Mouse (Mus musculus): ENCODE data around the gene Rho. TPM values are rescaled to one million over a fixed set of nuclear protein-coding genes. Genes with fewer than 3 reads are reported as not detected.

The Rho gene
- total and polyA plus RNA-seq, 3 experiments, result 0.27 TPM; not detected in 2

DNA sequence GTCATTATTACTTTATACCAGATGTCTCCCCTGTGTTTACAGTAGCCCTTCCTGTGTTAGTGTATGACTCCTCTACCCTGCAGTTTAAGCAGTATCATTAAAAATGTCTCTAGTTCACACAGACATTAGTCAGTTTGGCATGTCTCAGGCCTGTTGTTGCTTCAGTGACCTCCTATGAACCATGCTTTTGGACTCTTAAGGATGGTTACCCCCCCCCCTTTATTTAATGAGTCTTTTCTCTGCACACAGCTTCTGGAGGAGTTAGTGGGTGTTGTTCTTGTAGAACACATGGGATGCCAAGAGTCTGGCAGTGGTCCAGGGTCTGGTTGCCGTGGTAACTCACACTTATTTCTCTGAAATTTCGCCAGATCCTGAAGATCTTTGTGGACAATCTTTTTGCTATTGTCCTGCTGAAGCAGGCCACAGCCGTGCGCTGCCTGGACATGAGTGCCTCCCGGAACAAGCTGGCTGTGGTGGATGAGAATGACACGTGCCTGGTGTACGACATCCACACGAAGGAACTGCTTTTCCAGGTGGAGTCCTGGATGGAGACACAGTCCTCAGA, 40.0 kb upstream of the Rho start:
- H3K27me3 ChIP-seq (ENCODE audit: insufficient read depth, low read length), result no peaks in the 10 kb centered on the region
- H3K4me1 ChIP-seq (ENCODE audit: insufficient read depth, low read depth, low read length), result peaks cover 6% of the 10 kb centered on the region
- H3K36me3 ChIP-seq (replicated peaks), result peaks cover 7% of the 10 kb centered on the region
- no peaks in the 10 kb centered on the region for H3K9me3 ChIP-seq (replicated peaks)
- ATAC-seq (ENCODE audit: extremely low read depth, insufficient number of reproducible peaks, low FRiP score, poor library complexity, severe bottlenecking) (no peak), DNase-seq (ENCODE audit: low spot score) (no peak)
- TF ChIP-seq TAL1 (conservative IDR thresholded peaks at IDR 0.05; ENCODE audit: low read depth, low read length) (no peak), GATA1 (IDR thresholded peaks at IDR 0.05; ENCODE audit: borderline replicate concordance, low read length) (no peak), CTCF (IDR thresholded peaks at IDR 0.05; ENCODE audit: low read depth, low read length) (no peak), POLR2AphosphoS5 (IDR thresholded peaks at IDR 0.05; ENCODE audit: insufficient replicate concordance, low read depth, low read length) (no peak), GATA2 (IDR thresholded peaks at IDR 0.05; ENCODE audit: borderline replicate concordance, low read depth, low read length) (no peak)
- H3K4me3 ChIP-seq (ENCODE audit: low read depth, low read length), result no peak overlapping the region

DNA sequence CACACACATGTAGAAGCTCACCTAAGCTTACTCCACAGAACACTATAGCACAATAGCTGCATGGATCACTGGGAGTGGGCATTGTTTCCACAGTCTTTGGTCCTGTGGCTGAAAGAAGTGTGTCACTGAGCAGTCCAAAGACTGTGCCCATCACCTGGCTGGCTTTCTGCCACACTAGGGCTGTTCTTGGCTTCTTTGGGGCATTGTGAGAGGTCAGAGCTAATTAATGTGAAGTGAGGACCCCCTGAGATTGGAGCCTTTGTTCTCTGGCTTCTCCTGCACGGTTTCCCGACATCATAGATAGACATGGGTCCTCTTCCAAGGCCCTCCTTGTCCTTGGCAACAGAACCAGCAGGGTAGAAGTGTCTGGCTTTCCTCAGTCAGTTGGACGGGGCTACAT, 39.2 kb upstream of the Rho start:
- ATAC-seq (ENCODE audit: extremely low read depth, insufficient number of reproducible peaks, low FRiP score, poor library complexity, severe bottlenecking) (no peak), DNase-seq (ENCODE audit: low spot score) (no peak)
- Histone ChIP-seq H3K27me3 (ENCODE audit: insufficient read depth, low read length) (no peaks in the 10 kb centered on the region), H3K36me3 (replicated peaks) (peaks cover 3% of the 10 kb centered on the region), H3K4me3 (ENCODE audit: low read depth, low read length) (no peak overlapping the region), H3K9me3 (replicated peaks) (no peaks in the 10 kb centered on the region), H3K4me1 (ENCODE audit: insufficient read depth, low read depth, low read length) (no peaks in the 10 kb centered on the region; the same call in 1 of the 2 replicates)
- TF ChIP-seq CTCF (IDR thresholded peaks at IDR 0.05; ENCODE audit: low read depth, low read length) (no peak), GATA1 (IDR thresholded peaks at IDR 0.05; ENCODE audit: borderline replicate concordance, low read length) (no peak), GATA2 (IDR thresholded peaks at IDR 0.05; ENCODE audit: borderline replicate concordance, low read depth, low read length) (no peak), POLR2AphosphoS5 (IDR thresholded peaks at IDR 0.05; ENCODE audit: insufficient replicate concordance, low read depth, low read length) (no peak), TAL1 (conservative IDR thresholded peaks at IDR 0.05; ENCODE audit: low read depth, low read length) (no peak)

DNA sequence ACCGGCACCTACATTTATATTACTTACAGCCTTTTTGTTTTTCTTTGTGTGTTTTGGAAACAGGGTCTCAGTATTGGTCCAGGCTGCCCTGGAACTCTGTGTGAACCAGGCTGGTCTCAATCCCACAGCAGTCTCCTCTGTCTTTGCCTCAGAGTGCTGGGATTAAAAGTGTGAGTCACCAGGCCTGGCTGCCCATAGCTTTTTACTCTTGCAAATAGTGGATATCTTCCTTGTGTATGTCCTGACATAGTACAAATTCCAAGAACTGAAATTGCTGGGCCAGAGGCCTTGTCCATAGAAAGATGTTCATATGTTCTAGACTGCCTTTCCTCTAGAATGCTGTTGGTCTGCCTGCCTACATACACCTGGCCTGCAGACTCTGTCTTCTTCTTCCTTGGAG, 35.2 kb upstream of the Rho start:
- no peak overlapping the region for H3K4me3 ChIP-seq (ENCODE audit: low read depth, low read length)

DNA sequence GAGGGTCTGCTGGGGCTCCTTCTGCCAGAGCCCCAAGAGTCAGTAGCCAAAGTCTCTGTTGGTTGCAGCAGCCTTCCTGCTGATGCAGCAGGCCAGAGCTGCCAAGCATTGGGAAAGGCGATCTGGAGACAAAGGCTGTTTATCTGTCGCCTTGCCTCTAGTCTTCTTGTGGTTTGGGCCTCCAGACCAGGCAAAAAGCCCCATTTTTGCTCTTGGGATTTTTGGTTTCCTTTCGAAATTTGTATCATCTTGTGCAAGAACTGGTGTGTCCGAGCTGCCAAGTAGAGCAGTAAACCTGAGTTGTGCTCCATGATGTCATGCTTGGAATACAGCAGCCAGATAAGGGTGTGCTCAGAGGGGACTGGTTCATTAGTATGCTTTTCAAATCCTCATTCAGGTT, 34.4 kb upstream of the Rho start:
- DNase-seq (ENCODE audit: low spot score) (no peak), ATAC-seq (ENCODE audit: extremely low read depth, insufficient number of reproducible peaks, low FRiP score, poor library complexity, severe bottlenecking) (no peak)
- Histone ChIP-seq H3K27me3 (ENCODE audit: insufficient read depth, low read length) (no peaks in the 10 kb centered on the region), H3K36me3 (replicated peaks) (no peaks in the 10 kb centered on the region), H3K4me1 (ENCODE audit: insufficient read depth, low read depth, low read length) (no peaks in the 10 kb centered on the region; the same call in 1 of the 2 replicates), H3K4me3 (ENCODE audit: low read depth, low read length) (no peak overlapping the region), H3K9me3 (replicated peaks) (no peaks in the 10 kb centered on the region)
- no peak for TF ChIP-seq POLR2AphosphoS5 (IDR thresholded peaks at IDR 0.05; ENCODE audit: insufficient replicate concordance, low read depth, low read length)
- TF ChIP-seq CTCF (IDR thresholded peaks at IDR 0.05; ENCODE audit: low read depth, low read length), result no peak
- TF ChIP-seq TAL1 (conservative IDR thresholded peaks at IDR 0.05; ENCODE audit: low read depth, low read length), result no peak
- no peak for TF ChIP-seq GATA1 (IDR thresholded peaks at IDR 0.05; ENCODE audit: borderline replicate concordance, low read length)
- TF ChIP-seq GATA2 (IDR thresholded peaks at IDR 0.05; ENCODE audit: borderline replicate concordance, low read depth, low read length), result no peak

More for the DNA sequence above, 35.2 kb upstream of the Rho start:
- H3K36me3 ChIP-seq (replicated peaks), result no peaks in the 10 kb centered on the region
- H3K27me3 ChIP-seq (ENCODE audit: insufficient read depth, low read length), result no peaks in the 10 kb centered on the region
- TF ChIP-seq POLR2AphosphoS5 (IDR thresholded peaks at IDR 0.05; ENCODE audit: insufficient replicate concordance, low read depth, low read length) (no peak), CTCF (IDR thresholded peaks at IDR 0.05; ENCODE audit: low read depth, low read length) (no peak), TAL1 (conservative IDR thresholded peaks at IDR 0.05; ENCODE audit: low read depth, low read length) (no peak), GATA2 (IDR thresholded peaks at IDR 0.05; ENCODE audit: borderline replicate concordance, low read depth, low read length) (no peak), GATA1 (IDR thresholded peaks at IDR 0.05; ENCODE audit: borderline replicate concordance, low read length) (no peak)
- ATAC-seq (ENCODE audit: extremely low read depth, insufficient number of reproducible peaks, low FRiP score, poor library complexity, severe bottlenecking) (no peak), DNase-seq (ENCODE audit: low spot score) (no peak)
- H3K9me3 ChIP-seq (replicated peaks), result no peaks in the 10 kb centered on the region
- H3K4me1 ChIP-seq (ENCODE audit: insufficient read depth, low read depth, low read length), result no peaks in the 10 kb centered on the region; the same call in 1 of the 2 replicates

DNA sequence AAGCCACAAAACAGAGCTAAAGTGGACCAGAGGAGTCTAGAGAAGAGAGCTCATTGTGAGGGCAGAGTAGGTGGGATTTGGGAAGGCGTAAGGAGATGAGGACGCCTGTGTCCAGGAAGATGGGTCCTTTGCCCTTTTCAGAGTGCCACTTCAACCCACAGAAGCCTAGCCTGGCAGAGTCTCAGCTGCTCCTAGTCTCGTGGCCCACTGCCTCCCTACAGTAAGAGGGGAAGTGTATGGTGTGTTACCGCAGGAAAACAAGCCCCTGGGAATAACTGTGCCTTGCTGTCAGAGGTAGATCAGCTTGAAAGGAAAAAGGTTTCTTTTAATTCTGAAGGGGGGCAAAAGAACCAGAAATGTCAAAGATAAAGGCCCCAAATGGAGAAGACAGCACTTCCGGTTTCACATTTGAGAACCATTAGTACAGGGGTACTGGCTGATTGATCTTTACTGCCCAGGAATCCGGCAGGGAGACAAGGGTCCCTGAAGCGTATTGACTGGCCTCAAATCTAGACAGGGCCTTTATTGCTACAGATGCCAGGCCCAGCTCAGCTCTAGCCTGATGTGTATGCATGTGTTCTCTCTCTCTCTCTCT, 33.5 kb upstream of the Rho start:
- no peaks in the 10 kb centered on the region for H3K9me3 ChIP-seq (replicated peaks)
- no peak for DNase-seq (ENCODE audit: low spot score)
- no peaks in the 10 kb centered on the region for H3K36me3 ChIP-seq (replicated peaks)
- H3K27me3 ChIP-seq (ENCODE audit: insufficient read depth, low read length), result no peaks in the 10 kb centered on the region
- H3K4me3 ChIP-seq (ENCODE audit: low read depth, low read length), result no peak overlapping the region
- H3K4me1 ChIP-seq (ENCODE audit: insufficient read depth, low read depth, low read length), result no peaks in the 10 kb centered on the region; the same call in 1 of the 2 replicates
- ATAC-seq (ENCODE audit: extremely low read depth, insufficient number of reproducible peaks, low FRiP score, poor library complexity, severe bottlenecking), result no peak
- TF ChIP-seq GATA2 (IDR thresholded peaks at IDR 0.05; ENCODE audit: borderline replicate concordance, low read depth, low read length), result no peak
- TF ChIP-seq POLR2AphosphoS5 (IDR thresholded peaks at IDR 0.05; ENCODE audit: insufficient replicate concordance, low read depth, low read length), result no peak
- no peak for TF ChIP-seq TAL1 (conservative IDR thresholded peaks at IDR 0.05; ENCODE audit: low read depth, low read length)
- TF ChIP-seq CTCF (IDR thresholded peaks at IDR 0.05; ENCODE audit: low read depth, low read length), result no peak
- no peak for TF ChIP-seq GATA1 (IDR thresholded peaks at IDR 0.05; ENCODE audit: borderline replicate concordance, low read length)

DNA sequence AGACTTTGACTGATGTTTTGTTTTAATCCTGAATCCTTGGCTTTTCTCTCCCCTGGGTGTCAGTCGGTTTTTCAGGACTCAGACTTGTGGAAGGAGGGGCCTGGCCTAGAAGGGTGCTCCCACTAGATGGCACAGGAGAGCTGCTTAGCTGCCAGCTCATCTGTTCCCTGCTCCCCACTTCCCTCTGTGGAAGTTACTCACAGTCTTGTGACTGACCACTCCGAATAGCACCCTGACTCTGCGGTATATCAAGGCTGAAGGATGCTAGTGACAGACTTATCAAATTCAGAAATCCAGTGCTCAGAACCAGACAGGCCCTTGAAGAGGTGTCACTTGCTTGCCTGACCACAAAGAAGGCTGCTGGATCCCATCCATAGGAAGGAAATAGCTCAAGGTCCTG, 30.5 kb upstream of the Rho start:
- ATAC-seq (ENCODE audit: extremely low read depth, insufficient number of reproducible peaks, low FRiP score, poor library complexity, severe bottlenecking) (peak; percentile 54), DNase-seq (ENCODE audit: low spot score) (peak; percentile 14)
- Histone ChIP-seq H3K27me3 (ENCODE audit: insufficient read depth, low read length) (no peaks in the 10 kb centered on the region), H3K9me3 (replicated peaks) (no peaks in the 10 kb centered on the region), H3K4me1 (ENCODE audit: insufficient read depth, low read depth, low read length) (no peaks in the 10 kb centered on the region; the same call in 1 of the 2 replicates), H3K36me3 (replicated peaks) (no peaks in the 10 kb centered on the region), H3K4me3 (ENCODE audit: low read depth, low read length) (no peak overlapping the region)
- TF ChIP-seq GATA1 (IDR thresholded peaks at IDR 0.05; ENCODE audit: borderline replicate concordance, low read length) (no peak), POLR2AphosphoS5 (IDR thresholded peaks at IDR 0.05; ENCODE audit: insufficient replicate concordance, low read depth, low read length) (no peak), GATA2 (IDR thresholded peaks at IDR 0.05; ENCODE audit: borderline replicate concordance, low read depth, low read length) (no peak), TAL1 (conservative IDR thresholded peaks at IDR 0.05; ENCODE audit: low read depth, low read length) (no peak), CTCF (IDR thresholded peaks at IDR 0.05; ENCODE audit: low read depth, low read length) (no peak)
